Mouse (Mus musculus) Patski (cell line): ENCODE data around the gene Vmn2r30. TPM values are rescaled to one million over a fixed set of nuclear protein-coding genes. Genes with fewer than 3 reads are reported as not detected.
"Not testable (repeated sequence)": the region's sequence is repeated elsewhere in the genome, so short reads cannot be mapped to it uniquely, and the experiment has no call there.

Experiments
- ATAC-seq: fragments of 100-300 bp; one replicate; pipeline ENCODE4 v1.8.0; 2021
- CTCF ChIA-PET: fragments of 350-600 bp; sonication (Branson Sonifier 250); formaldehyde crosslinking; loops from one replicate; lab custom pipeline; 2022; ENCODE audit warnings: inconsistent platforms; lab: Charles Lee
- POLR2A ChIA-PET: fragments of 350-600 bp; sonication (Branson Sonifier 250); formaldehyde crosslinking; loops from one replicate; lab custom pipeline; 2022; ENCODE audit warnings: antibody characterized with exemption, inconsistent platforms; lab: Charles Lee
- DNase-seq: peaks from one replicate; pipeline ENCODE4 v3.0.0-alpha.2; 2011; ENCODE audit warnings: low read depth, low spot score
- H3K27me3 ChIP-seq: fragments of 371-371 bp; one replicate; pipeline ENCODE4 v1.5.1; 2021
- CTCF ChIP-seq: fragments of 100-300 bp; IDR thresholded peaks from one replicate; pipeline ENCODE4 v1.5.1; 2021
- in situ Hi-C: fragments of 300-500 bp; cut with MboI; formaldehyde crosslinking; loops from 3 replicates; pipeline ENCODE4 v1.11.1; 2018; ENCODE audit warnings: low pct_unique_long_range_greater_than_20kb, mixed read lengths
- polyA plus RNA-seq: library from polyadenylated mRNA; unstranded; gene quantifications from one replicate; pipeline ENCODE4 v1.2.3, GENCODE M21; 2021

Vmn2r30 gene
- not detected for polyA plus RNA-seq

GRCm38 (mm10) chr7:7337509-7337908 lies at the start of gene Vmn2r30:
Gene Vmn2r30 (minus strand): TSS chr7:7337609.
- POLR2A ChIA-PET, CTCF ChIA-PET, ATAC-seq, DNase-seq, H3K27me3 ChIP-seq, in situ Hi-C loops: not testable (repeated sequence)

GRCm38 (mm10) chr7:7374431-7374830 lies 37.0 kb upstream of the Vmn2r30 start, which contains the start of gene Gm45783:
Gene Gm45783 (minus strand): TSS chr7:7374573.
- DNase-seq, POLR2A ChIA-PET, in situ Hi-C loops, H3K27me3 ChIP-seq, ATAC-seq, CTCF ChIA-PET: not testable (repeated sequence)

GRCm38 (mm10) chr7:7295595-7295994 lies 41.8 kb downstream of the Vmn2r30 start:
- H3K27me3 ChIP-seq: peaks cover 3% of the 10 kb centered on the region
- POLR2A ChIA-PET: no interaction called here
- ATAC-seq (no peak), DNase-seq (no peak)
- CTCF ChIA-PET: no interaction called here
- peak; percentile 50 for TF ChIP-seq CTCF
- in situ Hi-C loops: loop anchor here (25.0 kb wide), 3 partner anchors 158 to 633 kb away; partner anchors contain the start of gene Zfp773

- ATAC-seq (no peak), DNase-seq (no peak)
- CTCF ChIA-PET: no interaction called here
- in situ Hi-C loops: loop anchor here (25.0 kb wide), 3 partner anchors 144 to 619 kb away; partner anchors contain the start of gene Zfp773
- no peak for TF ChIP-seq CTCF
- POLR2A ChIA-PET: no interaction called here
- no peaks in the 10 kb centered on the region for H3K27me3 ChIP-seq
Measured at GRCm38 (mm10) chr7:7281383-7281782, 56.0 kb downstream of the Vmn2r30 start.

GRCm38 (mm10) chr7:7277966-7278567 lies 59.3 kb downstream of the Vmn2r30 start, which contains the start of gene Gm45844:
Gene Gm45844 (minus strand): TSS chr7:7278289.
- peak; percentile 99 for ATAC-seq
- TF ChIP-seq CTCF: peak; percentile 21
- POLR2A ChIA-PET, DNase-seq, H3K27me3 ChIP-seq, CTCF ChIA-PET: not testable (repeated sequence)
- in situ Hi-C loops: loop anchor here (25.0 kb wide), 3 partner anchors 141 to 616 kb away; partner anchors contain the start of gene Zfp773

- DNase-seq: not testable (repeated sequence)
Measured at GRCm38 (mm10) chr7:7277556-7277955, 59.9 kb downstream of the Vmn2r30 start.

More at GRCm38 (mm10) chr7:7277556-7277955, 59.9 kb downstream of the Vmn2r30 start:
- POLR2A ChIA-PET, H3K27me3 ChIP-seq, CTCF ChIA-PET, ATAC-seq: not testable (repeated sequence)
- in situ Hi-C loops: loop anchor here (25.0 kb wide), 3 partner anchors 140 to 615 kb away; partner anchors contain the start of gene Zfp773

Other genes with a start within 250 kb of the Vmn2r30 start
- gene Zfp954, start 216.1 kb downstream of the Vmn2r30 start, polyA plus RNA-seq: 11.2 TPM
- 0.55 TPM for gene Zfp773, start 200.9 kb downstream of the Vmn2r30 start, polyA plus RNA-seq
- 2.1 TPM for gene Zfp418, start 166.3 kb downstream of the Vmn2r30 start, polyA plus RNA-seq
- gene Zfp772, start 127.6 kb downstream of the Vmn2r30 start, polyA plus RNA-seq: 3.5 TPM
- gene Vmn2r29, start 90.3 kb downstream of the Vmn2r30 start, polyA plus RNA-seq: not detected
- 0.08 TPM for gene Gm45844, start 59.3 kb downstream of the Vmn2r30 start, polyA plus RNA-seq
- 10.7 TPM for gene Clcn4, start 36.8 kb downstream of the Vmn2r30 start, polyA plus RNA-seq
- gene Gm45783, start 37.0 kb upstream of the Vmn2r30 start, polyA plus RNA-seq: not detected
- gene Vmn2r31, start 62.1 kb upstream of the Vmn2r30 start, polyA plus RNA-seq: not detected
- gene Vmn2r32, start 142.4 kb upstream of the Vmn2r30 start, polyA plus RNA-seq: not detected
- not detected for gene Vmn2r33, start 229.2 kb upstream of the Vmn2r30 start, polyA plus RNA-seq